Mouse (Mus musculus) lung, postnatal 0 days (tissue): Measurements from ENCODE around the gene Drd4. TPM values are rescaled to one million over a fixed set of nuclear protein-coding genes. Genes with fewer than 3 reads are reported as not detected.

Experiments used
- ATAC-seq: fragments of 200-750 bp; cut with Nextera tagmentation; 2 replicates; pipeline ENCODE4 v1.8.0; 2017; ENCODE audit warnings: moderate library complexity
- DNase-seq: peaks from one replicate; pipeline ENCODE4 v3.0.0-alpha.2; 2016; ENCODE audit warnings: low spot score
- H3K27ac ChIP-seq: fragments of 300-500 bp; sonication (generic); 2 replicates; pipeline ENCODE4 v1.5.1; 2014; ENCODE audit warnings: antibody characterized with exemption, mild to moderate bottlenecking, low read length, mixed read lengths
- H3K27me3 ChIP-seq: fragments of 300-500 bp; sonication (generic); replicated peaks from 2 replicates; pipeline ENCODE4 v1.6.1; 2014; ENCODE audit warnings: low read length, mixed read lengths; ENCODE audit not compliant: insufficient read depth
- H3K36me3 ChIP-seq: fragments of 300-500 bp; sonication (generic); 2 replicates; pipeline ENCODE4 v1.6.1; 2014; ENCODE audit warnings: low read length, mixed read lengths; ENCODE audit not compliant: insufficient read depth
- H3K4me1 ChIP-seq: fragments of 300-500 bp; sonication (generic); 2 replicates; pipeline ENCODE4 v1.6.1; 2014; ENCODE audit warnings: antibody characterized with exemption, low read depth, low read length, mixed read lengths; ENCODE audit not compliant: insufficient read depth
- H3K4me2 ChIP-seq: fragments of 300-500 bp; sonication (generic); replicated peaks from 2 replicates; pipeline ENCODE4 v1.6.1; 2014; ENCODE audit warnings: low read depth, mild to moderate bottlenecking, low read length, moderate library complexity, mixed read lengths
- H3K4me3 ChIP-seq: fragments of 300-500 bp; sonication (generic); 2 replicates; pipeline ENCODE4 v1.5.1; 2014; ENCODE audit warnings: low read depth, low read length
- H3K9ac ChIP-seq: fragments of 300-500 bp; sonication (generic); replicated peaks from 2 replicates; pipeline ENCODE4 v1.6.1; 2014; ENCODE audit warnings: low read depth, mild to moderate bottlenecking
- H3K9me3 ChIP-seq: fragments of 300-500 bp; sonication (generic); 2 replicates; pipeline ENCODE4 v1.6.1; 2016; ENCODE audit warnings: low read length, mixed read lengths
- CTCF ChIP-seq: IDR thresholded peaks from 2 replicates; pipeline ENCODE4 v1.5.1; 2016; ENCODE audit warnings: antibody characterized with exemption, mild to moderate bottlenecking
- EP300 ChIP-seq: IDR thresholded peaks from 2 replicates; pipeline ENCODE4 v1.6.1; 2016; ENCODE audit warnings: antibody characterized with exemption, mild to moderate bottlenecking, control low read depth
- WGBS: fragments of 180-500 bp; shearing (Covaris S2); extraction: QIAGEN DNeasy Blood & Tissue Kit; methylation state at CpG from one replicate; pipeline ENCODE4 v1.1.7; 2014; 5-methylcytosine and 5-hydroxymethylcytosine counted together
- polyA plus RNA-seq: library from polyadenylated mRNA; unstranded; fragments of >200 nt; fragmentation: Nextera tagmentation; extraction: Ambion mirVana; gene quantifications from 2 replicates; pipeline ENCODE4 v1.2.1, GENCODE M21; 2015

Drd4 gene
- polyA plus RNA-seq, 1 experiment from 2014 or later, result 0.12 TPM

- WGBS, result 82% methylated on average over 4 of the region's 4 CpGs
- 0 out of 2 replicates have a peak, but pooled peaks cover 5% of the 10 kb centered on the region for H3K27me3 ChIP-seq
- ATAC-seq (no peak), DNase-seq (no peak)
- no peak for TF ChIP-seq CTCF
- H3K27ac ChIP-seq, result no peak overlapping the region
- no peak overlapping the region for H3K4me2 ChIP-seq
- H3K36me3 ChIP-seq, result no peaks in the 10 kb centered on the region
- no peaks in the 10 kb centered on the region for H3K9me3 ChIP-seq
- H3K4me1 ChIP-seq, result peaks cover 6% of the 10 kb centered on the region; the same call in 1 of the 2 replicates
- no peak overlapping the region for H3K9ac ChIP-seq
- H3K4me3 ChIP-seq, result no peak overlapping the region
These were observed 9.1 kb upstream of the Drd4 start for GRCm38 (mm10) chr7:141282756-141283155.

- H3K9me3 ChIP-seq, result no peaks in the 10 kb centered on the region
- DNase-seq (no peak), ATAC-seq (no peak)
- no peaks in the 10 kb centered on the region for H3K36me3 ChIP-seq
- no peak for TF ChIP-seq CTCF
- no peak for TF ChIP-seq EP300
- no peak overlapping the region for H3K27ac ChIP-seq
- H3K4me2 ChIP-seq, result no peak overlapping the region
- no peak overlapping the region for H3K9ac ChIP-seq
- 65% methylated on average over 3 of the region's 3 CpGs for WGBS
- H3K4me3 ChIP-seq, result no peak overlapping the region
- peaks cover 23% of the 10 kb centered on the region for H3K27me3 ChIP-seq
- peaks cover 3% of the 10 kb centered on the region; the same call in 1 of the 2 replicates for H3K4me1 ChIP-seq
These were observed 3.8 kb upstream of the Drd4 start for GRCm38 (mm10) chr7:141288042-141288441.

- 51% methylated on average over 15 of the region's 15 CpGs for WGBS
- H3K9ac ChIP-seq, result no peak overlapping the region
- TF ChIP-seq CTCF, result no peak
- no peak for TF ChIP-seq EP300
- peaks cover 45% of the 10 kb centered on the region for H3K27me3 ChIP-seq
- H3K4me3 ChIP-seq, result no peak overlapping the region
- peaks cover 9% of the 10 kb centered on the region; the same call in 1 of the 2 replicates for H3K4me1 ChIP-seq
- H3K36me3 ChIP-seq, result no peaks in the 10 kb centered on the region
- DNase-seq (no peak), ATAC-seq (no peak)
- H3K4me2 ChIP-seq, result no peak overlapping the region
- H3K9me3 ChIP-seq, result no peaks in the 10 kb centered on the region
- no peak overlapping the region for H3K27ac ChIP-seq
These were observed 980 bp downstream of the Drd4 start for GRCm38 (mm10) chr7:141292583-141293388.

- peak overlapping the region; percentile 54 for H3K4me2 ChIP-seq
- H3K4me3 ChIP-seq, result peak overlapping the region; percentile 15; the same call in 1 of the 2 replicates
- H3K27me3 ChIP-seq, result peaks cover 45% of the 10 kb centered on the region
- peak; percentile 51 for DNase-seq
- 2% methylated on average over 45 of the region's 53 CpGs for WGBS
- TF ChIP-seq CTCF (peak; percentile 33; the same call in 1 of the 2 replicates), EP300 (no peak)
- no peak overlapping the region for H3K27ac ChIP-seq
- H3K9ac ChIP-seq, result no peak overlapping the region
- peaks cover 9% of the 10 kb centered on the region; the same call in 1 of the 2 replicates for H3K4me1 ChIP-seq
- ATAC-seq, result peak; percentile 58
- H3K9me3 ChIP-seq, result no peaks in the 10 kb centered on the region
- no peaks in the 10 kb centered on the region for H3K36me3 ChIP-seq
These were observed 2.2 kb downstream of the Drd4 start for GRCm38 (mm10) chr7:141293852-141294471.

- Histone ChIP-seq H3K4me3 (peak overlapping the region; percentile 15; the same call in 1 of the 2 replicates), H3K9me3 (no peaks in the 10 kb centered on the region), H3K27me3 (peaks cover 45% of the 10 kb centered on the region), H3K27ac (no peak overlapping the region), H3K9ac (no peak overlapping the region), H3K4me2 (peak overlapping the region; percentile 54; the same call in 1 of the 2 replicates), H3K36me3 (no peaks in the 10 kb centered on the region), H3K4me1 (peaks cover 9% of the 10 kb centered on the region; the same call in 1 of the 2 replicates)
- ATAC-seq (peak; percentile 47), DNase-seq (no peak)
- TF ChIP-seq CTCF (no peak), EP300 (no peak)
- 3% methylated on average over 21 of the region's 22 CpGs for WGBS
These were observed 2.7 kb downstream of the Drd4 start for GRCm38 (mm10) chr7:141294479-141294878.

- Histone ChIP-seq H3K36me3 (peaks cover 5% of the 10 kb centered on the region; the same call in 1 of the 2 replicates), H3K4me3 (no peak overlapping the region), H3K27me3 (peaks cover 21% of the 10 kb centered on the region), H3K4me1 (peaks cover 6% of the 10 kb centered on the region; the same call in 1 of the 2 replicates), H3K9ac (no peak overlapping the region), H3K4me2 (no peak overlapping the region), H3K27ac (no peak overlapping the region), H3K9me3 (no peaks in the 10 kb centered on the region)
- ATAC-seq (no peak), DNase-seq (no peak)
- TF ChIP-seq CTCF, result no peak
- 76% methylated on average over 3 of the region's 3 CpGs for WGBS
These were observed 6.3 kb downstream of the Drd4 start for GRCm38 (mm10) chr7:141297926-141298650.
